Mouse (Mus musculus): ENCODE data around the gene Tmem201. TPM values are rescaled to one million over a fixed set of nuclear protein-coding genes. Genes with fewer than 3 reads are reported as not detected.

The Tmem201 gene
- total RNA-seq, 2 experiments from 2014 or later = 37.2 to 51.0 TPM

- Histone ChIP-seq H3K4me3 (no peak overlapping the region), H3K27ac (no peak overlapping the region)
- no peak for TF ChIP-seq CTCF (IDR thresholded peaks at IDR 0.05)
- DNase-seq = no peak
- intact Hi-C loops (cut with DNase I) = no loop called here
These were observed 12.9 kb downstream of the Tmem201 start for GRCm38 (mm10) chr4:149724916-149725470.

GRCm38 (mm10) chr4:149723855-149724731, 13.8 kb downstream of the Tmem201 start:
- intact Hi-C loops (cut with DNase I) = no loop called here
- TF ChIP-seq CTCF (IDR thresholded peaks at IDR 0.05) = peak; percentile 71
- DNase-seq = peak; percentile 77
- no peak overlapping the region for H3K4me3 ChIP-seq
- H3K27ac ChIP-seq = no peak overlapping the region

- no peak for TF ChIP-seq CTCF (IDR thresholded peaks at IDR 0.05)
- intact Hi-C loops (cut with DNase I) = no loop called here
- H3K27ac ChIP-seq = no peak overlapping the region
- no peak overlapping the region for H3K4me3 ChIP-seq
- DNase-seq = no peak
These were observed 14.8 kb downstream of the Tmem201 start for GRCm38 (mm10) chr4:149723021-149723390.

GRCm38 (mm10) chr4:149722104-149723020, 15.5 kb downstream of the Tmem201 start:
- intact Hi-C loops (cut with DNase I) = no loop called here
- TF ChIP-seq CTCF (IDR thresholded peaks at IDR 0.05) = no peak
- Histone ChIP-seq H3K4me3 (no peak overlapping the region), H3K27ac (no peak overlapping the region)
- no peak for DNase-seq

GRCm38 (mm10) chr4:149721163-149721562, 16.7 kb downstream of the Tmem201 start:
- H3K27ac ChIP-seq = no peak overlapping the region
- no peak overlapping the region for H3K4me3 ChIP-seq
- intact Hi-C loops (cut with DNase I) = no loop called here
- TF ChIP-seq CTCF (IDR thresholded peaks at IDR 0.05) = no peak
- DNase-seq = no peak

- TF ChIP-seq CTCF (IDR thresholded peaks at IDR 0.05) = peak; percentile 63
- intact Hi-C loops (cut with DNase I) = no loop called here
- H3K4me3 ChIP-seq = no peak overlapping the region
- no peak overlapping the region for H3K27ac ChIP-seq
- DNase-seq = peak; percentile 43
These were observed 18.2 kb downstream of the Tmem201 start for GRCm38 (mm10) chr4:149719686-149720085.

- intact Hi-C loops (cut with DNase I) = no loop called here
- H3K27ac ChIP-seq = no peak overlapping the region
- no peak overlapping the region for H3K4me3 ChIP-seq
- no peak for DNase-seq
- TF ChIP-seq CTCF (IDR thresholded peaks at IDR 0.05) = no peak
These were observed 23.3 kb downstream of the Tmem201 start for GRCm38 (mm10) chr4:149714542-149714941.

GRCm38 (mm10) chr4:149711955-149712354, 25.9 kb downstream of the Tmem201 start:
- Histone ChIP-seq H3K4me3 (no peak overlapping the region), H3K27ac (no peak overlapping the region)
- peak; percentile 83 for TF ChIP-seq CTCF (IDR thresholded peaks at IDR 0.05)
- peak; percentile 59 for DNase-seq
- intact Hi-C loops (cut with DNase I) = no loop called here

GRCm38 (mm10) chr4:149711485-149711884, 26.4 kb downstream of the Tmem201 start:
- H3K27ac ChIP-seq = no peak overlapping the region
- DNase-seq = no peak
- H3K4me3 ChIP-seq = no peak overlapping the region
- no peak for TF ChIP-seq CTCF (IDR thresholded peaks at IDR 0.05)
- intact Hi-C loops (cut with DNase I) = no loop called here

- DNase-seq = peak; percentile 78
- peak; percentile 89 for TF ChIP-seq CTCF (IDR thresholded peaks at IDR 0.05)
- intact Hi-C loops (cut with DNase I) = loop anchor here (1.0 kb wide), 1 partner anchor 60 kb away; no protein-coding TSS in a partner anchor
- Histone ChIP-seq H3K4me3 (no peak overlapping the region), H3K27ac (peak overlapping the region; percentile 20; the same call in 1 of the 2 replicates)
These were observed 27.3 kb downstream of the Tmem201 start for GRCm38 (mm10) chr4:149710510-149710909.

- TF ChIP-seq CTCF (IDR thresholded peaks at IDR 0.05) = no peak
- no peak for DNase-seq
- H3K4me3 ChIP-seq = no peak overlapping the region
- intact Hi-C loops (cut with DNase I) = no loop called here
- no peak overlapping the region for H3K27ac ChIP-seq
These were observed 31.9 kb downstream of the Tmem201 start for GRCm38 (mm10) chr4:149705941-149706340.

- peak; percentile 13 for DNase-seq
- intact Hi-C loops (cut with DNase I) = no loop called here
- Histone ChIP-seq H3K4me3 (no peak overlapping the region), H3K27ac (peak overlapping the region; percentile 17; the same call in 1 of the 2 replicates)
- TF ChIP-seq CTCF (IDR thresholded peaks at IDR 0.05) = no peak
These were observed 32.5 kb downstream of the Tmem201 start for GRCm38 (mm10) chr4:149705298-149705697.
